Mouse (Mus musculus) lung, adult 2 months (tissue): ENCODE data around the gene Myoz1. TPM values are rescaled to one million over a fixed set of nuclear protein-coding genes. Genes with fewer than 3 reads are reported as not detected.

Experiments used
- DNase-seq: peaks from one replicate; pipeline ENCODE4 v3.0.0; 2022
- H3K4me1 ChIP-seq: fragments of 200-500 bp; 2 replicates; pipeline ENCODE4 v1.6.1; 2011; ENCODE audit warnings: low read length; ENCODE audit not compliant: control insufficient read depth, insufficient read depth
- H3K4me3 ChIP-seq: fragments of 200-500 bp; replicated peaks from 2 replicates; pipeline ENCODE3; 2011; ENCODE audit warnings: low read depth, mild to moderate bottlenecking, control low read depth, low read length; ENCODE audit errors: extremely low read depth
- CTCF ChIP-seq: fragments of 200-500 bp; IDR thresholded peaks from 2 replicates; pipeline ENCODE4 v1.5.1; 2011; ENCODE audit warnings: mild to moderate bottlenecking, low read length, control low read depth; ENCODE audit not compliant: insufficient read depth
- POLR2A ChIP-seq: fragments of 200-500 bp; IDR thresholded peaks from 2 replicates; pipeline ENCODE4 v1.6.1; 2011; ENCODE audit warnings: low read depth, mild to moderate bottlenecking, control low read depth, low read length, borderline replicate concordance; ENCODE audit errors: extremely low read depth
- WGBS: fragments of 180-500 bp; shearing (Covaris S2); methylation state at CpG from one replicate; pipeline ENCODE4 v1.1.7; 2018; 5-methylcytosine and 5-hydroxymethylcytosine counted together
- polyA plus RNA-seq: library from polyadenylated mRNA; depleted of rRNA; stranded (reverse); fragments of >200 nt; gene quantifications from 2 replicates; pipeline ENCODE4 v1.2.3, GENCODE M21; 2012

Myoz1 gene
- polyA plus RNA-seq, 1 experiment = 19.8 TPM

DNA sequence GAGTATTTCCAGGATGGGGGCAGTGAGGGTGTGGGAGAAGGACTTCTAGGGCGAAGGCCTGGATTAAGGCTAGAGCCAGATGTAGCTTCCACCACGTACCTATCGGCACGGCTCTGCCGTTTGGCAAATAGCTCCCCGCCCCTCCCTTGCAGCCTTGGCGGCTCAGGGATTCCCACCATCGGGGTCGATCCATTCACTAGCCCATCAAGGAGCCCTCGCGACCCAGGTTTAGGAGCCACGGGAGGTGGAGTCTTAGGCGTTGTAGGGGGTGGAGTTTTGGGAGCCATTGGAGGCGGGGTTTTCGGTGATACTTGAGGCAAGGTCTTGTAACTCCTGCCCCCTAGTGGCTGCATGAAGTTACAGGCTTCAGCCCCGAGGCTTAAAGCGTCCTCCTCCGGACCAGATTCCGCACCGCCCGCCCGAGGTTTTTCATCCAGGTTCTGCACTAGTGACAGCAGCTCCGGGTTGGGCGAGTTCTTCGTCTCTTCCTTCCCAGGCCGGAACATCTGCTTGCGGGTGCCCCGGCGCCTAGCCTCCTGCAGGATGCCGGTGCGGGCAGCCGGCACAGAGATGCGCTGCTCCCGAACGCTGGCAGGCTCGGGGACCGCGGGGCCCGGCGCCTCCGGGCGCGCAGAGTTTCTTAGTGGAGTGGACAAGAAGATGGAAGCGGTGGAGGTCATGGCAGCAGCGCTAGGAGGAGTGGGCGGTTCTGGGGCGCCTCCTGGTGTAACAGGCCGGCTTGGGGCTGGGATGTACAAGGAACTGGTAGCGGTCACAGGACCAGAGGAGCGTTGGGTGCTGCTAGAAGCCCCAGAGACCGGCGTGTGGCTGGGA, 4.7 kb upstream of the Myoz1 start:
- peak; percentile 89 for DNase-seq
- H3K4me3 ChIP-seq = peak overlapping the region; percentile 58
- H3K4me1 ChIP-seq = no peaks in the 10 kb centered on the region
- 2% methylated on average over 52 of the region's 52 CpGs for WGBS
- TF ChIP-seq POLR2A (0 out of 2 replicates have a peak, but pooled peaks have one; percentile 30), CTCF (peak; percentile 86)

DNA sequence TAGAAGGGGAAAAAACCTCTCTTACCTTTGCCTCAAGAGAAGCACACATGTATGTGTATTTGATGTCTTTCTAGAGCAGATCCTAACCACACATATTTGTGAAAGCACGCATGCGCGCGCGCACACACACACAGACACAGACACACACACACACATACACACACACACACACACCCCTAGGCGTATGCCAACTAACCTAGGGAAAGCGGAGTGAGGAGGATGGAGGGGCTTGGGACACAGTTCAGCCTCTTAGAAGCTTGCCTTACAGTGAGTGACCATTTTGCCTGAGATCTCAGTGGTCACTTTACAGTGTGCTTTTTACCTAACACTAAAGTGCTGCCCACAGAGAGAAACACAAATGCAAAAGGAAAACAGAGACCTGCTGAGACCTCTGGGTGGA, 3.3 kb upstream of the Myoz1 start:
- WGBS = over 99% methylated on average over 7 of the region's 7 CpGs

DNA sequence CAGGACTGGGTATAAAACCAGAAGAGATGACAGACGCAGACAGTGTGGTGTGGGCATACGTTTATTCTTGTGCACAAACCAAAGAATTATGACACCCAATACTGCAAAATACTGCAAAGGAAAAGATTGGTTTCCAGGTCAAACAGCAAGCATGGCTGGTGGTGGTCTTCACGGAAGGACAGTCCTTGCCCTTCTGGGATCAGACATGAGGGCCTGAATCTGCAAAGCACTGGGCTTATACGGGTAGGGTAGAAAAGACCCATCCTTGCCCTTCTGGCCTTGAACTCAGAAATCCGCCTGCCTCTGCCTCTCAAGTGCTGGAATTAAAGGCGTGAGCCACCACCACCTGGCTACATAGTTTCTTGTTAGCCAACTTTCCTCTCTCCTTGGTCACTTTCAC, 2.6 kb upstream of the Myoz1 start:
- WGBS = 91% methylated on average over 6 of the region's 6 CpGs
- TF ChIP-seq POLR2A = no peak
- TF ChIP-seq CTCF = no peak
- no peak for DNase-seq
- no peaks in the 10 kb centered on the region for H3K4me1 ChIP-seq
- no peak overlapping the region for H3K4me3 ChIP-seq

More for the DNA sequence above, 3.3 kb upstream of the Myoz1 start:
- no peak overlapping the region for H3K4me3 ChIP-seq
- DNase-seq = no peak
- TF ChIP-seq CTCF = no peak
- TF ChIP-seq POLR2A = no peak
- no peaks in the 10 kb centered on the region for H3K4me1 ChIP-seq

DNA sequence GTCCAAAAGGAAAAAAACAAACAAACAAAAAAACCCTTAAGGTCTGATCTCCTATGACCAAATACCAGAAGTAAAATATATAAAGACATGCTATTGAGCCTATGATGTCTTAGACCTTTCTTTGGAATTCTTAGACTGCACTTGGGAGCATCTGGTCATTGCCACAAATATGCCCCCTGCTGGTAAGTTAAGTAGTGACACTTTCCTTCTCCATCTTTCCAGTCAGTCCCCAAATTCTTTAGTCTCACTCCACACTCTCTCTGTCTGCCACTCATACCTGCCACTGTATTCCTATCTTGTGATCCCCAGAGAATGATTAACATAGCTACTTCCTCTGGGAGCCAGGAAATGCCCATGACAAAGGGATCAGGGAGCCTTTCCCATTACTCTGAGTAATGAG, 2.0 kb upstream of the Myoz1 start:
- H3K4me3 ChIP-seq = no peak overlapping the region
- TF ChIP-seq POLR2A (no peak), CTCF (peak; percentile 39; the same call in 1 of the 2 replicates)
- no peaks in the 10 kb centered on the region for H3K4me1 ChIP-seq
- DNase-seq = peak; percentile 23

GRCm38 (mm10) chr14:20655731-20656130, 609 bp downstream of the Myoz1 start:
- H3K4me1 ChIP-seq = no peaks in the 10 kb centered on the region
- no peak for TF ChIP-seq CTCF
- no peak for TF ChIP-seq POLR2A
- 75% methylated on average over 9 of the region's 9 CpGs for WGBS
- DNase-seq = no peak
- no peak overlapping the region for H3K4me3 ChIP-seq

DNA sequence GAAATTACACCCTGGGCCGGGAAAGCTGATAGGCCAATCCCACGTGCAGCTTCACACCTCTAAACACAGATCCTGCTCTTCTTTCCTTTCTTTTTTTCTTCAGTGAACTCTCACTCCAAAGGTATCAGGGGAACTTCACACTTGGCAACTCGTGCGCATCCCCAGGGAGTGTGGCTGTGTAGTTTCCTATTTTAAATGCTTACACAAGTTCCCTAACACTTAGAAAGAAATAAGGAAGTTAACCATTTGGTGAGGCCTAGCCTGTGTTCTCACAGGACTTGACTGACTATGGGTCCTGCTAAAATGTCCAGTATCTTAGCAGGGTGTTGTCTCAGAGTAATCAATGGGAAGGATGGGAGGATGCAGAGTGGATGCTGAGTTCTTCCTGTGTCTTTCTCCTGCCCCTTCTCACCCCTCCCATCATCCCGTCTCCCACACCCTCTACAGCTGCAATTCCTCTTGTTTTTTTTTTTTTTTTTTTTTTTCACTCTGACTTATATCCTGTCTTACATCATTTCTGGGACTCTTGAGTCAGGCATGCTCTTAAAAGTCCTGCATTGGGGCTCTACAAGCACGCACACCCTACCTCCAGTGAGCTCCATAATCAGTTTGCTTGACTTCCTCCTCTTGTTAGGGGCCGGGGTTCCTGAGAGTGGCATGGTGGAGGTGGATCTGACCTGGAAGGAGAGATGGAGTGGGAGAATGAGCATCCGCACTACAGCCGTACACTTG, 1.5 kb downstream of the Myoz1 start:
- no peak for DNase-seq
- TF ChIP-seq CTCF = no peak
- TF ChIP-seq POLR2A = no peak
- H3K4me3 ChIP-seq = no peak overlapping the region
- 60% methylated on average over 9 of the region's 9 CpGs for WGBS
- H3K4me1 ChIP-seq = no peaks in the 10 kb centered on the region

GRCm38 (mm10) chr14:20651722-20652256, 4.6 kb downstream of the Myoz1 start:
- Histone ChIP-seq H3K4me1 (no peaks in the 10 kb centered on the region), H3K4me3 (no peak overlapping the region)
- TF ChIP-seq POLR2A (no peak), CTCF (no peak)
- 57% methylated on average over 4 of the region's 4 CpGs for WGBS
- DNase-seq = no peak

DNA sequence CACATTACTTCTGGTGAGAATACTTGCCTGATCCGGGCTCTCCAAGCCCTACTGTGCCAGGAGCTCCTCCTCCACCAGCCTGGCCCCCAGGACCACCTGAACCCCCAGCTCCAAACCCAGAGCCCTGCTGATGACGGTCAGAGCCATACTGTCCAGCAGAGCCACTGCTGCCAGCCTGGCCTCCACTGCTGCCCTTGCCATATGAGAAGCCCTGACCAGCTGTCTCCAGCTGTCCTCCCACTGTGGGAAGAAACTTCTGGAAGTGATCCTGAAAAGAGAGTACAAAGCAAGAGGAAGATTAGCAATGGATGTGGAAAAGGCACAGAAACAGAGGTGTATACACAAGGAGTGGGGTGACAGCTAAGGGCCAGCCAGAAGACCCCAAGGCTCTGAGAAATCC, 5.3 kb downstream of the Myoz1 start:
- 75% methylated on average over 2 of the region's 2 CpGs for WGBS
- Histone ChIP-seq H3K4me3 (no peak overlapping the region), H3K4me1 (no peaks in the 10 kb centered on the region)
- TF ChIP-seq CTCF (no peak), POLR2A (no peak)
- DNase-seq = no peak

DNA sequence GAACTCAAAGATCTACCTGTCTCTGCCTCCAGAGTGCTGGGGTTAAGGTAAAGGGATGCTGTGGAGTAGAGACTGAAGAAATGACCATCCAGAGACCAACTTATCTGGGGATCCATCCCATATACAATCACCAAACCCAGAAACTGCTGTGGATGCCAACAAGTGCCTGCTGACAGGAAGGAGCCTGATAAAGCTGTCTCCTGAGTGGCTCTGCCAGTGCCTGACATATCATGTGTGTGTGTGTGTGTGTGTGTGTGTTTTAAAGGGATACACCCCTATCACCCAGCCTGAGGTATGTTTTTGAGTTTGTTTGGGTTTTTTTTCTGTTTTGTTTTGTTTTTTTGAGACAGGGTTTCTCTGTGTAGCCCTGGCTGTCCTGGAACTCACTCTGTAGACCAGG, 10.0 kb downstream of the Myoz1 start:
- no peak overlapping the region for H3K4me3 ChIP-seq
- TF ChIP-seq CTCF (no peak), POLR2A (no peak)
- H3K4me1 ChIP-seq = peaks cover 5% of the 10 kb centered on the region; the same call in 1 of the 2 replicates
- no peak for DNase-seq

- DNase-seq = no peak
- no peak for TF ChIP-seq CTCF
- TF ChIP-seq POLR2A = no peak
- 33% methylated on average over 3 of the region's 3 CpGs for WGBS
- H3K4me1 ChIP-seq = peaks cover 5% of the 10 kb centered on the region; the same call in 1 of the 2 replicates
- no peak overlapping the region for H3K4me3 ChIP-seq
Measured at GRCm38 (mm10) chr14:20645547-20645946, 10.8 kb downstream of the Myoz1 start.
